Comparison of ENCODE assay signal across 9 mouse cellular contexts in the genomic region with DNA sequence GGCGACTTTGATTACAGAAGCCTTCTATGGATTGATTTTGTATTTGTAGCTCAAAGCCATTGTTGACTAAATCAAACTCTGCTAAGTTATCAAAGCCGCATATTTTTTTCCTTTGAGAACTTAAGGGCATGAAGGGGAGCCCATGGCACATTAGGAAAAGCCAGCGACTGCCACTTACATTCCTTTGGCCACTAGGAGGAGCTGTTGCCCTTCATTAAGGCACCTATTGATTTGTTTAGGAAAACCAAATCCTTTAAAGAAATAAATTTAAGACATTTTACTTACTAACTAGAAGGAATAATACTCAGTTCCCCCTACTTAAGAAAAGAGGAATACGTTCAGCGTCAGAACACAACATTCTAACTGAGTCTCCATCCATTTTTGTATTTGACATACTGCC.
DNase-seq lines count a peak whose midpoint lies in the region; ATAC-seq lines count a peak whose summit lies in the region.
"Had no signal": no experiment of that assay in that cellular context is flagged by ENCODE, and none has a peak within 500 bp of the region (broad histone marks: within the 10 kb centered on the region; RNA-seq: fewer than 3 reads in every experiment).

No protein-coding gene starts in this region.

- H3K9me3 ChIP-seq in liver, embryonic 11.5 days (ENCODE audit: control insufficient read depth, low read length), result no peaks in the 10 kb centered on the region
- H3K9me3 ChIP-seq: heart, embryonic 15.5 days had no signal

- peaks cover 7% of the 10 kb centered on the region; the same call in 1 of the 2 replicates for H3K36me3 ChIP-seq in liver, embryonic 11.5 days (ENCODE audit: control insufficient read depth, insufficient read depth, low read length)

- intact Hi-C loops in heart, postnatal 14 days (cut with DNase I), result loop anchor here (1.0 to 5.0 kb wide), 4 partner anchors 267 to 692 kb away; no protein-coding TSS in a partner anchor
- intact Hi-C loops in left cerebral cortex, postnatal 14 days (cut with DNase I), result loop anchor here (1.0 to 5.0 kb wide), 3 partner anchors 267 to 549 kb away; no protein-coding TSS in a partner anchor

- no peak overlapping the region for H3K9ac ChIP-seq in liver, embryonic 11.5 days (ENCODE audit: low read depth, low read length)
- H3K9ac ChIP-seq: heart, embryonic 15.5 days had no signal

- ATAC-seq in liver, embryonic 11.5 days (replicated peaks; ENCODE audit: low FRiP score), result no peak

- 26% methylated on average over 5 of the region's 5 CpGs for WGBS in liver, embryonic 11.5 days

- no peaks in the 10 kb centered on the region for H3K4me1 ChIP-seq in liver, embryonic 11.5 days (replicated peaks; ENCODE audit: control insufficient read depth, insufficient read depth, low read length)
- H3K4me1 ChIP-seq: heart, embryonic 15.5 days had no signal

- DNase-seq in liver (peak; percentile 60), R1 (ENCODE audit: low read depth, low spot score) (peak; percentile 71)
- DNase-seq in liver, embryonic 11.5 days (ENCODE audit: low spot score), result no peak
- peak; percentile 64 to 83 for DNase-seq in cerebellum, postnatal 25 days
- DNase-seq in heart, postnatal 14 days, result peak; percentile 74 to 88
- DNase-seq in left cerebral cortex, postnatal 14 days (ENCODE audit: low spot score in 2 of 2), result peak; percentile 73 to 86
- peak; percentile 77 for DNase-seq in ovary, postnatal 14 days (ENCODE audit: low spot score)
- DNase-seq in thymus, postnatal 25 days, result peak; percentile 51

- H3K27me3 ChIP-seq in liver, embryonic 11.5 days (replicated peaks; ENCODE audit: control insufficient read depth, insufficient read depth, low read length), result no peaks in the 10 kb centered on the region
- H3K27me3 ChIP-seq: heart, embryonic 15.5 days had no signal

- no peak overlapping the region for H3K4me2 ChIP-seq in liver, embryonic 11.5 days
- H3K4me2 ChIP-seq: heart, embryonic 15.5 days had no signal

- H3K4me3 ChIP-seq in liver, embryonic 11.5 days (ENCODE audit: low read depth, low read length), result no peak overlapping the region
- H3K4me3 ChIP-seq: heart, embryonic 15.5 days had no signal

- H3K27ac ChIP-seq in liver, embryonic 11.5 days (ENCODE audit: low read depth, low read length), result no peak overlapping the region
- H3K27ac ChIP-seq: heart, embryonic 15.5 days had no signal
